Mouse (Mus musculus) adrenal gland, adult 18-20 months (tissue): ENCODE measurements around the gene Wdtc1. TPM values are rescaled to one million over a fixed set of nuclear protein-coding genes. Genes with fewer than 3 reads are reported as not detected.

Source experiments
- DNase-seq, 2 experiments: peaks; one replicate each; pipeline ENCODE4 v3.0.0; 2021 to 2022; ENCODE audit warnings: low spot score in 2 of 2
- total RNA-seq, 2 experiments: library from RNA; stranded (reverse); gene quantifications; 1 replicate in 1 of 2; 2 replicates in 1 of 2; pipeline ENCODE4 v1.2.3; 2021

Gene Wdtc1
- total RNA-seq, 2 experiments from 2014 or later: 57.6 to 63.6 TPM

GRCm38 (mm10) chr4:133337833-133338520, 15.3 kb downstream of the Wdtc1 start:
- no peak for DNase-seq

GRCm38 (mm10) chr4:133333306-133333705, 20.0 kb downstream of the Wdtc1 start:
- no peak for DNase-seq

DNA sequence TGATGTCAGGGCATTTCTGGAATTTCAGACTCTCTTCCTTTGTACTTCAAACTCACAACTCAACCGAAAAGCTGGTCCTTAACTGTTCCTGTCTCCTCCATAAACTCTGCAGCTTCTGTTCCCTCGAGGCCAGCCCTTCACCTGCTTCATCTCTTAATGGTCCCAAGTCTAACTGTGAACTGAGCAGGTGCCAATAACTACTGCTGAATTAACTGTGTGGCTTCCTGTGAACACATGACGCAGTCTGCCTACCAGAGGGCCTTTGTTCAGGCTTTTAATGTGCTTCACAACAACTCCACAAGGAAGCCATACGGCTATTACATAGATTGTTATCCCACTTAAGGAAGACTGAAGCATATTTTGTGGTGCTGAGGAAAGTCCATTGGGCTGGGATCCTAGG, 23.0 kb downstream of the Wdtc1 start:
- DNase-seq: no peak

- no peak for DNase-seq
Observed at GRCm38 (mm10) chr4:133328129-133328528, 25.2 kb downstream of the Wdtc1 start.

- no peak for DNase-seq
Observed at GRCm38 (mm10) chr4:133319667-133320066, 33.6 kb downstream of the Wdtc1 start.

DNA sequence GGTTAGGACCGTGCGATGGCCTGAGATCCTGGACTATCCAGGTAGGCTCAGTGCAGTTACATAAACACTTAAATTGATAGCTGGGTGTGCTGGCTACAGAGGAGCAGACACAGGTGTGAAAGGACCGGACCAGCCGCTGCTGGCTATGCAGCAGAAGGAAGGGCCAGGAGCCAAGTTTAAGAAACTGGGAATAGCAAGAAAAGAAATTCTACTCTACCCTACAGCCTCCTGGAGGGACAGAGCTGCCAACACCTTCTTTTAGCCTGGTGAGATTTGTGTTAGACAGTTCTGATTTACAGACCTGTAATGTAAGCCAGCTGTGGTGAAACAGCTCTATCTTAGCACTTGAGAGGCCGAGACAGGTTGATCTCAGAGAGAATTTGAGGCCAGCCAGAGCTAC, 37.3 kb downstream of the Wdtc1 start:
- no peak for DNase-seq

- DNase-seq: no peak
Observed at GRCm38 (mm10) chr4:133314896-133315295, 38.4 kb downstream of the Wdtc1 start.

DNA sequence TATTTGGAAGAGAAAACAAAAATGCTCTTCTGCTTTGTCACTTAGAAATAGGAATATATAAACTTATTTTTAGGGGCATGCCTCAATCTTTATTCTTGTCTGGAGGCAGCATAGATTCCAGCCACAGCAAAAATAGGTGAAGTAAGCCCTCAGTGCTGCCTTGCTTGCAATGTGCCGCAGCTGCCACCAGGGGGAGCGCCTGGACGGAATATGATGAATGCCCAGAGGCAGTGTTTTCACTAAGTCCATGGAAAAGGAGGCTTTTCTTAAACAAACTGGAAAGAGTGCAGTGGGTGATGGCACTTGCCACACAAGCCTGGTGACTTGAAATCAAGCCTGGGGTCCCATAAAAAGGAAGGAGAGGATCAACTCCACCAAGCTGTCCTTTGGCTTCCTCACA, 43.3 kb downstream of the Wdtc1 start:
- DNase-seq: peak; percentile 89 to 94

- DNase-seq: peak; percentile 50 to 66
Observed at GRCm38 (mm10) chr4:133307331-133307730, 46.0 kb downstream of the Wdtc1 start.

DNA sequence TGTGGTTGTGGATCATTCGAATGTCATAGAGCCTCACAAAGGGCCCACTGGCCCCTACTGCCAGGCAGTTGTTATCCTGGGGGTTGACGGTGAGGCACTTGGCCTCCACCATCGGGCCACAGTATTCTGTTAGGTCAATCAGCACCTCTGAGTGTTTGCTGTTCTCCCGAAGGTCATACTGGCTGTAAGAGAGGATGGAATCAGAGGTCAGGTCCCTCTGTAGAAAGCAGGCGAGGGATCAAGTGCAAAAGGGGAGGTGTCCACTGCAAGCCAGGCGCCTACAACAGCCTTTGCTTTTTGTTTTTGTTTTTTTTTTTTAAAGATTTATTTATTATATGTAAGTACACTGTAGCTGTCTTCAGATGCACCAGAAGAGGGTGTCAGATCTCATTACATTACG, 47.5 kb downstream of the Wdtc1 start:
- DNase-seq: no peak

- no peak for DNase-seq
Observed at GRCm38 (mm10) chr4:133304770-133305169, 48.5 kb downstream of the Wdtc1 start.

GRCm38 (mm10) chr4:133302668-133303067, 50.6 kb downstream of the Wdtc1 start:
- no peak for DNase-seq

- DNase-seq: peak; percentile 70 to 77
Observed at GRCm38 (mm10) chr4:133301802-133302201, 51.5 kb downstream of the Wdtc1 start.

DNA sequence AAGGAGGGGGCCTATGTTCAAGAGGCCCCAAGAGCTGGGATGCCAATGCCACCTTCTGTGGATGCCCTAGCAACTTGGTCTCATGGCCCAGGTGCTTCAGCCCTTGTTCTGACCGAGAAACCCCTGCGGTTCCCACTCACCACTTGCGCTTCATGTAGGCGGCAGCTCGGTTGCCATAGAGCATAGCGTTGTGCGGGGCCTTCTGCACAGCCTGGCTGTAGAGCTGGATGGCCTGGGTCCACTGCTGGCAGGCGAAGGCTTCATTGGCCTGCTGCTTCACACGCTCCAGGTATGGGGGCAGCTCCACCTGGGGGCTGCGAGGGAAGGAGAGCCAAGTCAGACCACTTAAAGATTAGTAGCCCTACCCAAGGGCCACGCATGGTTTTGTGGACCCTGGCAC, 52.9 kb downstream of the Wdtc1 start:
- no peak for DNase-seq

- no peak for DNase-seq
Observed at GRCm38 (mm10) chr4:133299701-133300100, 53.6 kb downstream of the Wdtc1 start.

GRCm38 (mm10) chr4:133298516-133299365, 54.5 kb downstream of the Wdtc1 start:
- no peak for DNase-seq

- peak; percentile 77 to 80 for DNase-seq
Observed at GRCm38 (mm10) chr4:133297801-133298238, 55.5 kb downstream of the Wdtc1 start.

DNA sequence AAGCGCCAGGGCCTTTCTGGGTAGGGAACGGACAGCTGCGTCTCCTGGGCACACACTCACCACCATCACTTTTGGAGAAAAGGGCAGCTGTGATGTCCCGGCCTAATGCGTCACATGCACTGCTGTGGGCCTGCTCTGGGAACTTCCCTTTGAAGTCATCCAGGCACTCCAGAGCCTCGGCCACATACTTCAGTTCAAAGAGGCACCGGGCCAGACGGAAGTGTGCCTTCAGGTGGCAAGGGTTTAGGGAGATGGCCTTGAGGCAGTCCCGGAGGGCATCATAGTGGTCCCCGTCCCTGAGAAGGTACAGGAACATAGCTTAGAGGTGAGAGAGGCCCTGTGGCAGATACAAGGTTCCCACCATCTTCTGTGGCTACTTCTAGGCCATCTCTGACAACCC, 55.9 kb downstream of the Wdtc1 start:
- peak in 1 of 2 experiments; percentile 19 for DNase-seq

GRCm38 (mm10) chr4:133294084-133294483, 59.2 kb downstream of the Wdtc1 start:
- no peak for DNase-seq

DNA sequence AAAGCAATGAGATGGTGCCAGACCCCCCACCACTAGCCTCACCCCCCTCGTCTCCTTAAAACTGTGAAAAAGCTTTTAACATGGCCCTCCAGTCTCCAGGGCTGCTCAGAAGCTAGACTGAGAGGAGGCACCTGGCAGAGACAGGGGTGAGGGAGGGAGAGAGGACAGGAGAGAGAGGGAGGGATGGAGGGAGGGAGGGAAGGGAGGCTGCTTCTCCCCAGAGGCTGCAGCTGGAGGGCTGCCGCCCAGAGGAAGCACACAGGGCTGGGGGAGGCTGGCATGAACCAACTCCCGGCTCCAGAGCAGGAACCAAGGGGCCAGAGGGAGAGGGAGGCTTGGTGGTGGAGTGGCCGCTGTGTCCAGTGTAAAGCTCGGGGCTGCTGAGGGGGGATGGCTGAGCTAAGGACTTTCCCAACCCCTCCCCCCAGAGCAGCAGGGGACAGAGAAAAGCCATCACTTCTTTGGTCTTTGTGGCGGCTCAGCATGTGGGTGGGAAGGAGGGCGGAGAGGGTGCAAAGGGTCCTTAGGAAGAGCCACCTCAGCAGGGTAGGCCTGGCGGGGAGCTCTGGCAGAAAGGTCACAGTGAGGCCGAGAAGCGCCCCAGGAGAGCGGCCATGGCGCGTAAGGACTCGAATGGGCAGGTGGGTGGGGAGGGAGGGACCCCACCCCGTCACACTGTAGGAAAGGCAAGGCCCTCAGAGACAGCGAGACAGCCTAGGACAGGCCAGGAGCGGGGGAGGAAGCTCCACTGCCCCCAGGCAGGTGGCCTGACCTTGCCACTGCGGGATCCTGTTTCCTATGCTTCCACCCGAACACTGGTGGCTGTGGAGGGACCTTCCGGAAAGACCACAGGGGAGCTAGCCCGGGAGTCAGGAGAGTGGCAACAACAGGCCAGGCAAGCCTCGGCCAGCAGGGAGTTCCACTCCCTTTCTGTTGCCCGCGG, 60.1 kb downstream of the Wdtc1 start:
- DNase-seq: no peak

DNA sequence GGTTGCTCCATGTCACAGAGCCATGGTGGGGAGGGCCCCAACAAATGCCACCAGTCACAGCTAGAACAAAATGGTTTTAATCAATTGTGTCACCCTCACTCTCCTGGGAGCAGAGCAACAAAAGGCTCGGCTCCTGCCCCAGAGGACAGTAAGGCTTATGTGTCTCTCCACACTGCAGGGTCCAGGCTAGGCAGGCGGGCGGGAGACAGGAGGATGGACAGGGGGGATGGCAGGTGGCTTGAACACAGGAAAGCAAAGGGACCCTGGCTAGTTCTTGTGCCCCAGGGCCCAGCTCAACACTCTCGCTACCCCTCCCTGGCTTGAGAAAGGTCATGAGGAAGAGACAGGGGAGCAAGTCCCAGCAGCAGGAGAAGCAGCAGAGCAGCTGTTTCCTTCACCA, 60.9 kb downstream of the Wdtc1 start:
- no peak for DNase-seq
